Mouse (Mus musculus): ENCODE data around the gene Gna12.

DNA sequence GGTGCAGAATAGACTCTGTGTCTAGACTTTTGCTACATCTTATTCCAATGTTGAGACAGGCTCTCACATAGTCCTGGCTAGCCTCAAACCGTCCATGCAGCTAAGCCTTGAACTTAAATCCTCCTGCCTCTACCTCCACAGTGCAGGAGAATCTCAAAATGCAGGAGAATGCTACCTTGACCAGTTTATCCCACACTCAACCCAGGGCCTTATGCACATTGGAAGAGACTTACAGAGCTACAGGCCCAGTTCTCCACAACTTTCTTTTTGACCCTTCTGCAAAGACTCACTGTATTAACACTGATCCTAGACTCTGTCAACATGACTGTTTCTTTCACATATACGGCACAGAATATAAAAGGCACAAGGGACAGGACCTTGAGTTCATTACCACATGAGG is 1.9 kb downstream of the Gna12 start:
- TF ChIP-seq POLR2A (IDR thresholded peaks at IDR 0.05; ENCODE audit: borderline replicate concordance, extremely low read depth, low read depth, low read length), result no peak
- no peak for TF ChIP-seq CTCF (IDR thresholded peaks at IDR 0.05; ENCODE audit: insufficient read depth, low read length)
